Mouse (Mus musculus) limb, embryonic 13.5 days (tissue): ENCODE measurements around the gene 1700084M14Rik. TPM values are rescaled to one million over a fixed set of nuclear protein-coding genes. Genes with fewer than 3 reads are reported as not detected.
"Not testable (repeated sequence)": the region's sequence is repeated elsewhere in the genome, so short reads cannot be mapped to it uniquely, and the experiment has no call there.

ENCODE experiments used
- ATAC-seq: fragments of 200-750 bp; cut with Nextera tagmentation; 2 replicates; pipeline ENCODE4 v1.8.0; 2017; ENCODE audit warnings: low read depth, moderate number of reproducible peaks, moderate TSS enrichment; ENCODE audit not compliant: low FRiP score
- H3K27ac ChIP-seq: fragments of 300-500 bp; sonication (generic); 2 replicates; pipeline ENCODE4 v1.5.1; 2015; ENCODE audit warnings: inconsistent platforms, mild to moderate bottlenecking, moderate library complexity
- H3K27me3 ChIP-seq: fragments of 300-500 bp; sonication (generic); 2 replicates; pipeline ENCODE4 v1.6.1; 2015; ENCODE audit warnings: mild to moderate bottlenecking, inconsistent platforms
- H3K36me3 ChIP-seq: fragments of 300-500 bp; sonication (generic); 2 replicates; pipeline ENCODE4 v1.6.1; 2015; ENCODE audit warnings: inconsistent platforms, mild to moderate bottlenecking, moderate library complexity
- H3K4me1 ChIP-seq: fragments of 300-500 bp; sonication (generic); 2 replicates; pipeline ENCODE4 v1.6.1; 2015; ENCODE audit warnings: inconsistent platforms
- H3K4me2 ChIP-seq: fragments of 300-500 bp; sonication (generic); replicated peaks from 2 replicates; pipeline ENCODE4 v1.6.1; 2015; ENCODE audit warnings: inconsistent platforms, mild to moderate bottlenecking, moderate library complexity
- H3K4me3 ChIP-seq: fragments of 300-500 bp; sonication (generic); 2 replicates; pipeline ENCODE4 v1.5.1; 2015; ENCODE audit warnings: moderate library complexity, mild to moderate bottlenecking, inconsistent platforms
- H3K9ac ChIP-seq: fragments of 300-500 bp; sonication (generic); 2 replicates; pipeline ENCODE4 v1.6.1; 2015; ENCODE audit warnings: mild to moderate bottlenecking, inconsistent platforms
- H3K9me3 ChIP-seq: fragments of 300-500 bp; sonication (generic); 2 replicates; pipeline ENCODE4 v1.6.1; 2016; ENCODE audit warnings: inconsistent platforms
- WGBS: fragments of 180-500 bp; shearing (Covaris S2); methylation state at CpG from one replicate; pipeline ENCODE4 v1.1.7; 2015; 5-methylcytosine and 5-hydroxymethylcytosine counted together
- polyA plus RNA-seq: library from polyadenylated mRNA; unstranded; fragments of >200 nt; fragmentation: Nextera tagmentation; extraction: Ambion mirVana; gene quantifications from 2 replicates; pipeline ENCODE4 v1.2.1, GENCODE M21; 2015

Gene 1700084M14Rik
- polyA plus RNA-seq, result not detected in 2 replicates

GRCm38 (mm10) chrX:91575811-91576210 is at the start of gene 1700084M14Rik:
TSS of gene 1700084M14Rik (minus strand) at chrX:91575911.
- 82% methylated on average over 3 of the region's 3 CpGs for WGBS

More at GRCm38 (mm10) chrX:91575811-91576210, at the start of gene 1700084M14Rik:
- H3K4me2 ChIP-seq, ATAC-seq, H3K4me3 ChIP-seq, H3K27ac ChIP-seq, H3K9ac ChIP-seq, H3K9me3 ChIP-seq, H3K36me3 ChIP-seq, H3K4me1 ChIP-seq, H3K27me3 ChIP-seq: not testable (repeated sequence)

Other genes starting within 250 kb of the 1700084M14Rik start
- not detected in 2 replicates for gene Mageb2, start 244.2 kb downstream of the 1700084M14Rik start, polyA plus RNA-seq
- not detected in 2 replicates for gene Gm5072, start 183.4 kb downstream of the 1700084M14Rik start, polyA plus RNA-seq
- gene Gm8914, start 95.8 kb downstream of the 1700084M14Rik start, polyA plus RNA-seq, result not detected in 2 replicates
- not detected in 2 replicates for gene Gm14781, start 56.3 kb upstream of the 1700084M14Rik start, polyA plus RNA-seq
- gene Mageb5, start 207.1 kb upstream of the 1700084M14Rik start, polyA plus RNA-seq, result not detected in 2 replicates